Mouse (Mus musculus) small intestine, adult 2 months (tissue): ENCODE results near the gene Tsr1.

Source experiments
- CTCF ChIP-seq: fragments of 200-500 bp; IDR thresholded peaks from 2 replicates; pipeline ENCODE4 v1.5.1; 2012; ENCODE audit warnings: low read depth, mild to moderate bottlenecking, control low read depth, inconsistent platforms, low read length, moderate library complexity, mixed read lengths; ENCODE audit not compliant: insufficient replicate concordance, insufficient read length; ENCODE audit errors: extremely low read depth
- POLR2A ChIP-seq: fragments of 200-500 bp; IDR thresholded peaks from 2 replicates; pipeline ENCODE4 v1.6.1; 2012; ENCODE audit warnings: low read depth, mild to moderate bottlenecking, control low read depth, inconsistent platforms, low read length, moderate library complexity

DNA sequence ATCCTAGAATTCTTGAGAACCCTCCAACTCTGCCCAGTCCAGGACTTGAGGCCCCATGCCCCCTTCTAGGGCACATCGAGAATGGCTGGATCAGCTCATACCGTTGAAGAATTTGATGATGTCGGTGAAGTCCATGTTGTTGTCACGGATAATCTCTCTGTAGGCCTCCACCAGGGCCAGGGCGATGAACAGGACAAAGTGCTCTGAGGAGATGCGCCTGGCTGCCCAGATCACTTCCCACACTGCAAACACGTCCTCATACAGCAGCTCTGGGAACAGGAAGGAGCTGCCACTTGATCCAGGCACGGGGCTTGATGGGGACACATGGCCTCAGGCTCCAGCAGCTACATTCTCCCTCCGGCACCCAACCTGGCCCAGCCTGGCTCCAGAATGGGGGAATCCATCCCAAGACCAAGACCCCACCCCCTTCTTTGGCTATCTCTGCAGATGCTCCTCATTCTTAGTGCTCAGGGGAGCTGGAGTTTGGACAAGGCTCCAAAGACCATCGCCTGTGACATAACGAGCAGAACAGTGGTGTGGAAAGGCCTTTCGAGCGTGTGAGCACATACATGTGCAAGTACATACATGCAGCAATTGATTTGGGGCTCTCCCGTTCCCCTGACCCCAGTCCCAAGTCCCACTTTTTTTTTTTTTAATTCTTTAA is 46.7 kb upstream of the Tsr1 start:
- TF ChIP-seq CTCF = no peak
- TF ChIP-seq POLR2A = no peak
